Mouse (Mus musculus) intestine, embryonic 15.5 days (tissue): ENCODE data around the gene Svbp. TPM values are rescaled to one million over a fixed set of nuclear protein-coding genes. Genes with fewer than 3 reads are reported as not detected.

Experiments used
- ATAC-seq: fragments of 200-750 bp; cut with Nextera tagmentation; 2 replicates; pipeline ENCODE4 v1.8.0; 2017; ENCODE audit warnings: moderate TSS enrichment, moderate library complexity
- H3K27ac ChIP-seq: fragments of 300-500 bp; sonication (generic); 2 replicates; pipeline ENCODE4 v1.5.1; 2015; ENCODE audit warnings: mild to moderate bottlenecking, inconsistent platforms
- H3K27me3 ChIP-seq: fragments of 300-500 bp; sonication (generic); replicated peaks from 2 replicates; pipeline ENCODE4 v1.6.1; 2015; ENCODE audit warnings: inconsistent platforms
- H3K36me3 ChIP-seq: fragments of 300-500 bp; sonication (generic); 2 replicates; pipeline ENCODE4 v1.6.1; 2015; ENCODE audit warnings: inconsistent platforms
- H3K4me1 ChIP-seq: fragments of 300-500 bp; sonication (generic); replicated peaks from 2 replicates; pipeline ENCODE4 v1.6.1; 2015; ENCODE audit warnings: inconsistent platforms
- H3K4me2 ChIP-seq: fragments of 300-500 bp; sonication (generic); replicated peaks from 2 replicates; pipeline ENCODE4 v1.6.1; 2015; ENCODE audit warnings: mild to moderate bottlenecking, inconsistent platforms
- H3K4me3 ChIP-seq: fragments of 300-500 bp; sonication (generic); replicated peaks from 2 replicates; pipeline ENCODE4 v1.5.1; 2015; ENCODE audit warnings: inconsistent platforms
- H3K9ac ChIP-seq: fragments of 300-500 bp; sonication (generic); 2 replicates; pipeline ENCODE4 v1.6.1; 2015; ENCODE audit warnings: inconsistent platforms
- H3K9me3 ChIP-seq: fragments of 300-500 bp; sonication (generic); 2 replicates; pipeline ENCODE4 v1.6.1; 2016; ENCODE audit warnings: inconsistent platforms
- WGBS: fragments of 180-500 bp; shearing (Covaris S2); methylation state at CpG from one replicate; pipeline ENCODE4 v1.1.7; 2015; 5-methylcytosine and 5-hydroxymethylcytosine counted together
- polyA plus RNA-seq: library from polyadenylated mRNA; unstranded; fragments of >200 nt; fragmentation: Nextera tagmentation; extraction: Ambion mirVana; gene quantifications from 2 replicates; pipeline ENCODE4 v1.2.1, GENCODE M21; 2015

Gene Svbp
- polyA plus RNA-seq, 1 experiment from 2014 or later: 116 TPM

DNA sequence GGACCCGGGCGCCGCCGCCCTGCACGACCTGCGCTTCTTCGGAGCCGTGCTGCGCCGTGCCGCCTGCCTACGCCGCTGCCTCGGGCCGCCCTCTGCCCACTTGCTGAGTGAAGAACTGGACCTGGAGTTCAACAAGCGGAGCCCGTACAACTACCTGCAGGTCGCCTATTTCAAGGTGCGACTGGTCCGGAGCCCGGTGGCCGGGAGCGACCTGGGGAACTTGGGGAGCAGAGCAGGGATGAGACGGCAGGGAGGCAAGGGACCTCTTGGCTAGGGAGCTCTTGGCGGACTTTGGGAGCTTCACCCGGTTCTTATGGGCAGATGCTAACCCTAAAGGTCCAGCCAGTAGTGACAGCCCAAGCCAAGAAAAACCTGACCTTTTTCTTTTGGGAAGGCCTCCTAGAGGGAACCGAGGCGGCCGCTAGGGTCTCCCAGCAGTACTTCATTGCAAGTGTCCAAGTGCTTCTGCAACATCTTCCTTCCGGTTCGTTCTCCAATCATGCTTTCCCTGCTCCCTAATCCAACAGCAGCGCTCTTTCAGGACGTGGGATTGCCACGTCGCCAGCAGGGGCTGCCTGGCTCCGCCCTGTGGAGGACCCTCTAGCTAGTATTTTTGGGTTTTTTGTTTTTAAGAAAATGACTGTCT lies 38.3 kb downstream of the Svbp start:
- Histone ChIP-seq H3K36me3 (peaks cover 8% of the 10 kb centered on the region; the same call in 1 of the 2 replicates), H3K9me3 (no peaks in the 10 kb centered on the region), H3K27me3 (no peaks in the 10 kb centered on the region), H3K4me1 (0 out of 2 replicates have a peak, but pooled peaks cover 7% of the 10 kb centered on the region), H3K4me3 (peak overlapping the region; percentile 68), H3K27ac (peak overlapping the region; percentile 54), H3K9ac (peak overlapping the region; percentile 62), H3K4me2 (peak overlapping the region; percentile 79)
- under 1% methylated on average over 36 of the region's 36 CpGs for WGBS
- ATAC-seq: peak; percentile 61

DNA sequence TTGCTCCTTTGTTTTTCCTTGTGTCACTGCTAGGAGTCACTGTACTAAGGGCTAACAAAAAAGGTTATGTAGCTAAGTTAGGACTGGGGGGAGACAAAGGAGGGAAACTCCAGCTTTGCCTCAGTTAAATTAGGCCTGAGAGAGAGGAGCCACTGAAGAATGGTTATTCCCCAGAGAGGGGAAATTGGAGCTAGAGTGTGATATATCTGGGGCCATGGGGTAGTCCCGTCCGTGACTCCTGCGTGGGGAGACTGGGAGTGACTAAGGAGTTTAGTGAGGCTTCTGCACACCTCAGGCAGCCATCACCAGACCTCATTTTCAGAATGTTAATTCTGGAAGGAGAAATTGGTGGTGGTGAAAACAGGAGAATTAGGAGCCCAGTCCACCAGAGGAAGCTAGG lies 39.2 kb downstream of the Svbp start:
- H3K36me3 ChIP-seq: peaks cover 8% of the 10 kb centered on the region; the same call in 1 of the 2 replicates
- H3K4me1 ChIP-seq: 0 out of 2 replicates have a peak, but pooled peaks cover 7% of the 10 kb centered on the region
- H3K9me3 ChIP-seq: no peaks in the 10 kb centered on the region
- ATAC-seq: no peak
- H3K4me3 ChIP-seq: peak overlapping the region; percentile 68; the same call in 1 of the 2 replicates
- 74% methylated on average over 3 of the region's 3 CpGs for WGBS
- H3K27me3 ChIP-seq: no peaks in the 10 kb centered on the region
- H3K9ac ChIP-seq: peak overlapping the region; percentile 62; the same call in 1 of the 2 replicates
- H3K27ac ChIP-seq: no peak overlapping the region
- H3K4me2 ChIP-seq: peak overlapping the region; percentile 79

DNA sequence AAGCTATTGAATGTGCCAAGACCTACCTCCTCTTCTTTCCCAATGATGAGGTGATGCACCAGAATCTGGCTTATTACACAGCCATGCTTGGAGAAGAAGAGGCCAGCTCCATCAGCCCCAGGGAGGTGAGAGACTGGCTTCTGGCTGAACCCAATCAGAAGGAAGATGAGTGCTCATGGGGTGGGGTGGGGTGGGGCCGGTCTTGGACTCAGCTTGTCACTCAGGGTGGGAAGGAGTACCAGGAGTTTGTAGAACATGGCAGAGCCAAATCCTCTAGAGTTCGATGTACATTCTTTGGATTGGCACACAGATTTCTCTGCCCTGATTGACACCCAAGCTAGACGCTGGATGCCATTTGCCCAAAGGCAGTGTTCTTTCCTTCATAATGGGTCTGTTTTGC lies 43.6 kb downstream of the Svbp start:
- no peak for ATAC-seq
- H3K4me3 ChIP-seq: no peak overlapping the region
- H3K9ac ChIP-seq: no peak overlapping the region
- no peak overlapping the region for H3K4me2 ChIP-seq
- no peaks in the 10 kb centered on the region for H3K27me3 ChIP-seq
- H3K9me3 ChIP-seq: no peaks in the 10 kb centered on the region
- peaks cover 13% of the 10 kb centered on the region; the same call in 1 of the 2 replicates for H3K36me3 ChIP-seq
- WGBS: 82% methylated on average over 3 of the region's 3 CpGs
- no peak overlapping the region for H3K27ac ChIP-seq
- H3K4me1 ChIP-seq: 0 out of 2 replicates have a peak, but pooled peaks cover 4% of the 10 kb centered on the region

DNA sequence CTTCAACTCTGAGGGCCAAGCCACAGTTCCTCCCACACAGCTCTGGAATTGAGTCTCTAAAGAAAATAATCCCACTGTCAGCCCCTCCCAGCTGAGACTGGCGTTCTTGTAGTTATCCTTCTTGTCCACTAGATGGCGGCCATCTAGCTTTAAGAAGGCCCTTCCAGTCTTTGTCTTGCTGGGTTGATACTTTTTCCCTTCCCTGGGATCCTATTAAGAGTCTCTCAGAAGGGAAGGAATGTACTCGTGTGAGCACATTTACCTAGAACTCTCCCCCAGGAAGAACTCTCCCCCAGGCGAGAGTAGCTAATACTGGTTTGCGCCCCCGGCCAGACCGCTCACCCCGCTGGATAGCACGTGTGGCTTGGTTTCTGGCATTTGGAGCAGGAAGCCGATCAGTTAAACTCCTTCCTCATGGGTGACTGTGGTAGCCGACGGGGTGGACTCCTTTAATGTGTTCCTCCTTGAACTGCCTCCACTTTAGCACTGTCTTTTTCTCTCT lies 44.1 kb downstream of the Svbp start:
- 39% methylated on average over 12 of the region's 12 CpGs for WGBS
- ATAC-seq: peak; percentile 64
- Histone ChIP-seq H3K4me1 (0 out of 2 replicates have a peak, but pooled peaks cover 4% of the 10 kb centered on the region), H3K9ac (no peak overlapping the region), H3K4me2 (peak overlapping the region; percentile 34; the same call in 1 of the 2 replicates), H3K27ac (no peak overlapping the region), H3K9me3 (no peaks in the 10 kb centered on the region), H3K4me3 (no peak overlapping the region), H3K27me3 (no peaks in the 10 kb centered on the region), H3K36me3 (peaks cover 13% of the 10 kb centered on the region; the same call in 1 of the 2 replicates)

DNA sequence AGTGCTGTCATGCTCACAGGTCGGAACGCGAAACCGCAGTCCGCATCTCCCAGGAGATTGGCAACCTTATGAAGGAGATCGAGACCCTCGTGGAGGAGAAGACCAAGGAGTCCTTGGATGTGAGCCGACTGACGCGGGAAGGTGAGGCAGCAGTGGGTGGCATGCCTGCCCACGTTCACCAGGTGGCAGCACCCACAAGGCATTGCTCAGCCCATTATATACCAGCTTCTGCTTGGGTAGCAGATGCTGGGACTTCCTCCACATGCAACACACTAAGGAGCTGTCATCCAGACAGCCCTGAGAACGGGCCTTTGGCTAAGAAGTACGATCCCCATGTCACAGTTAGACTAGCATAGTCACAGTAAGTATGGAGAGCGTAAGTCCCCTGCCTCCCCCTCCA lies 46.6 kb downstream of the Svbp start:
- H3K36me3 ChIP-seq: peaks cover 7% of the 10 kb centered on the region; the same call in 1 of the 2 replicates
- no peaks in the 10 kb centered on the region for H3K27me3 ChIP-seq
- no peaks in the 10 kb centered on the region for H3K4me1 ChIP-seq
- no peak overlapping the region for H3K27ac ChIP-seq
- no peak overlapping the region for H3K4me3 ChIP-seq
- 89% methylated on average over 14 of the region's 14 CpGs for WGBS
- H3K9me3 ChIP-seq: no peaks in the 10 kb centered on the region
- ATAC-seq: no peak
- no peak overlapping the region for H3K9ac ChIP-seq
- no peak overlapping the region for H3K4me2 ChIP-seq

DNA sequence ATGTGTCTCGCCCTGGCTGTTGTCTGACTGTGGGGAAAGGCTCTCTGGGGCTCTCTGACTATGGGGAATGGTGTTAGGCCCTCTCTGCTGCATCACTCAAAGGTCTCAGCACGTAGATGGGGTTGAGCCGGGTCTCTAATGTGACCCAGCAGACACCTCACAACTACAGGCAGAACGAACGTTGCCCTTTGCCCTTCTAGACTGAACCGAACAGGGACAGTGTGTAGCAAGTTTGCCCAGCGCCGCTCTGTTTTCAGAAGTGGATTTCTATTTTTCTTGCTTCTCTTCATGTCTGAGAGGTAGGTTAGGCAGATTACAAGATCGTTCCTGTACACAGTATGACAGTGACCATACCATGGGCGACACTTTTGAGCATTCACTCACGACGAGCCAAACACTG lies 47.5 kb downstream of the Svbp start:
- 94% methylated on average over 12 of the region's 12 CpGs for WGBS

DNA sequence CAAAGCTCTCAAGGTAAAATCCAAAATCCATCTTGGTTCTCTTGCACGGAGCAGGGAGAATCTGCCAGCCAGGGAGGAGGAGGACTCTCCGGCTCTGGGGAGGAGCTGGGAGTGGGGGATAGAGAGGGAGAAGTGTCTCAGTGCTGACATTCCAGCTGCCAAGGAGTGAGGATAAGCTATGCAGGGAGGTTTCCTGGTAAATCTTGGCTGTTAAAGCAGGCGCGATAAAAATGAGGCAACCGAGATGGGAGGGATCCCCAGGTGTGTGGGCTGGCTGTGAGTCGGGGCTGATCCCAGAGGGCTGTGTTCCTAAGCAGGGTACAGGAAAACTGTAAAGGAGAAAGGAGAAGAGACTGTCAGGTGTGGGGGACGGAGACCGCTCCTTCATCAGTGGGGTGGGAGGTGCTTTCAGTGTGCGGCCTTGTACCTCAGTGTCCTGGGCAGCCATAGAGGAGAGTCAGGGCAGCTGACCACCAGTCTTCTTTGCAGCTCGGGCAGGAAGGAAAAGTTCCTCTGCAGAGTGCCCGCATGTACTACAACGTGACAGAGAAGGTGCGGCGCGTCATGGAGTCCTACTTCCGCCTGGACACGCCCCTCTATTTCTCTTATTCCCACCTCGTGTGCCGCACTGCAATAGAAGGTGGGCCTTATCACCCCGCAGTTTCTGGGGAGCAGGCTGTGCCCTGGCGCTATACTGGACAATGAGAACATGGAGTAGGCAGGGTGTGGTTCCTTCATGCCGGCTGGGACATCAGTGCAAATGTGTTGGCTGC lies 49.5 kb downstream of the Svbp start:
- Histone ChIP-seq H3K27me3 (no peaks in the 10 kb centered on the region), H3K27ac (no peak overlapping the region), H3K36me3 (peaks cover 9% of the 10 kb centered on the region; the same call in 1 of the 2 replicates), H3K4me2 (no peak overlapping the region), H3K9me3 (no peaks in the 10 kb centered on the region), H3K9ac (no peak overlapping the region), H3K4me3 (no peak overlapping the region), H3K4me1 (0 out of 2 replicates have a peak, but pooled peaks cover 3% of the 10 kb centered on the region)
- WGBS: 76% methylated on average over 22 of the region's 22 CpGs
- ATAC-seq: no peak

More for the DNA sequence above, 47.5 kb downstream of the Svbp start:
- 0 out of 2 replicates have a peak, but pooled peaks cover 3% of the 10 kb centered on the region for H3K4me1 ChIP-seq
- no peak overlapping the region for H3K4me2 ChIP-seq
- no peak overlapping the region for H3K27ac ChIP-seq
- H3K4me3 ChIP-seq: no peak overlapping the region
- no peaks in the 10 kb centered on the region for H3K27me3 ChIP-seq
- no peaks in the 10 kb centered on the region for H3K9me3 ChIP-seq
- ATAC-seq: no peak
- H3K9ac ChIP-seq: no peak overlapping the region
- peaks cover 9% of the 10 kb centered on the region; the same call in 1 of the 2 replicates for H3K36me3 ChIP-seq

DNA sequence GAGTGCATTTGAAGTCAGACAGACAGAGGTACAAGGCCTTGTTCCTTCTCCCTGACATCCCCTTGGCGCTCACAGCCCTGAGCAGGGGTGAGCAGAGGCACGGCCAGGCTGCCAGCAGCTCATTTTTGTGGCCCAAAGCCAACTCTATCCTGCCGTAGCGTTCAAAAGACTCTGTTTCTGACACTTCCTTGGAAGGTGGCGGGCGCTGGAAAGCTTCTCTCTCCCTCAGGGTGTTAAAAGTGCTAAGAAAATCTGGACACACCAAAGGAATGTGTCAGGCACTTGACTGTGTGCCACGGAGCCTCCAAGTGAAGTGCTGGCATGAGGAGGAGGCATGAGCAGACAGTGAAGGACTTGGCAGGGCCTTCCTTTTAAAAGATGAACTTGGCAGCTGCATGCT lies 50.5 kb downstream of the Svbp start:
- no peak for ATAC-seq
- no peaks in the 10 kb centered on the region for H3K27me3 ChIP-seq

DNA sequence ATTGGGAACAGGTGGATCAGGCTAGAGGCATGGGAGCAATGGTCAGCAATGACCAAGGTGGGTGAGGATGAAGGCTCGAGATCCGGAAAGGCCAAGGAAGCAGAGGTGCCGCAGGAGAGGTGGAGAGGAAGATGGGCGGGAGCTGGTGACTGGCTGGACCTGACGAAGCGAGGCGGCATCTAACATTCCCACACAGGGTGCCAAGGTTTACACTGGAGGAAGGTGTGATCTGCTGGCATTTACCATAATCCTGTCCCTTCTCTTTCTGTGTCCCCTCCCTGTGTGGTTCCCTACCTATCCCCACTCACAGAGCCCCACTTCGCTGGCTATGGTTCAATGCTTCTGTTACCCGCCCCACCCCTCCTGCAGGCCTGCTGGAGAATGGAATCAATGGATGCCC lies 50.9 kb downstream of the Svbp start:
- Histone ChIP-seq H3K27ac (no peak overlapping the region), H3K4me1 (0 out of 2 replicates have a peak, but pooled peaks cover 3% of the 10 kb centered on the region), H3K4me2 (no peak overlapping the region), H3K36me3 (peaks cover 9% of the 10 kb centered on the region; the same call in 1 of the 2 replicates), H3K4me3 (no peak overlapping the region), H3K27me3 (no peaks in the 10 kb centered on the region), H3K9ac (no peak overlapping the region), H3K9me3 (no peaks in the 10 kb centered on the region)
- ATAC-seq: no peak
- WGBS: 86% methylated on average over 9 of the region's 9 CpGs

More for the DNA sequence above, 50.5 kb downstream of the Svbp start:
- Histone ChIP-seq H3K4me1 (0 out of 2 replicates have a peak, but pooled peaks cover 3% of the 10 kb centered on the region), H3K4me3 (no peak overlapping the region), H3K4me2 (no peak overlapping the region), H3K9me3 (no peaks in the 10 kb centered on the region), H3K9ac (no peak overlapping the region), H3K27ac (no peak overlapping the region), H3K36me3 (peaks cover 9% of the 10 kb centered on the region; the same call in 1 of the 2 replicates)
- 78% methylated on average over 7 of the region's 7 CpGs for WGBS

DNA sequence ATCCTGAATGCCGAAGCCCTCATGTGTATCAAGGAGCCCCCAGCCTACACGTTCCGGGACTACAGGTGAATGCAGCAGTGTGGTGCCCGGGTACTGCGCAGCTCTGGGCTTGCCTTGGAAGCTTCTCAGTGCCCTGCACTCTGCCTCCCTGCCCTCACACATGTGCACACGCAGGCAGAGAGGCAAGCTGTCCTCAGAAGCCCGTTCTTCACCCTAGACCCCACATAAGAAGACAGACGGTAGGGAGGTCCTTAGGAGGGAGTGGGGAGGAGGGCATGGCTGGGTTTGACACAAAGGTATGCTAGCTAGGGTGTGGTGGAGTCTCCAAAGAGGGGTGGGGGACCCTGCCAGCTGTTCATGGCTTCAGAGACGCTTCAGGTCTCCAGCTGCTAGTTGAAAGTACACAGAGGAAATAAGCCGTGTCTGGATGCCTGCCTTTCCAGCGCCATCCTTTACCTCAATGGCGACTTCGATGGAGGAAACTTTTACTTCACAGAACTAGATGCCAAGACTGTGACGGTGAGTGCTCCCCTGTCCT lies 51.7 kb downstream of the Svbp start:
- Histone ChIP-seq H3K9me3 (no peaks in the 10 kb centered on the region), H3K4me1 (0 out of 2 replicates have a peak, but pooled peaks cover 3% of the 10 kb centered on the region), H3K36me3 (peaks cover 5% of the 10 kb centered on the region; the same call in 1 of the 2 replicates), H3K4me3 (no peak overlapping the region), H3K27ac (no peak overlapping the region), H3K4me2 (no peak overlapping the region), H3K27me3 (no peaks in the 10 kb centered on the region), H3K9ac (no peak overlapping the region)
- no peak for ATAC-seq
- 76% methylated on average over 14 of the region's 14 CpGs for WGBS

DNA sequence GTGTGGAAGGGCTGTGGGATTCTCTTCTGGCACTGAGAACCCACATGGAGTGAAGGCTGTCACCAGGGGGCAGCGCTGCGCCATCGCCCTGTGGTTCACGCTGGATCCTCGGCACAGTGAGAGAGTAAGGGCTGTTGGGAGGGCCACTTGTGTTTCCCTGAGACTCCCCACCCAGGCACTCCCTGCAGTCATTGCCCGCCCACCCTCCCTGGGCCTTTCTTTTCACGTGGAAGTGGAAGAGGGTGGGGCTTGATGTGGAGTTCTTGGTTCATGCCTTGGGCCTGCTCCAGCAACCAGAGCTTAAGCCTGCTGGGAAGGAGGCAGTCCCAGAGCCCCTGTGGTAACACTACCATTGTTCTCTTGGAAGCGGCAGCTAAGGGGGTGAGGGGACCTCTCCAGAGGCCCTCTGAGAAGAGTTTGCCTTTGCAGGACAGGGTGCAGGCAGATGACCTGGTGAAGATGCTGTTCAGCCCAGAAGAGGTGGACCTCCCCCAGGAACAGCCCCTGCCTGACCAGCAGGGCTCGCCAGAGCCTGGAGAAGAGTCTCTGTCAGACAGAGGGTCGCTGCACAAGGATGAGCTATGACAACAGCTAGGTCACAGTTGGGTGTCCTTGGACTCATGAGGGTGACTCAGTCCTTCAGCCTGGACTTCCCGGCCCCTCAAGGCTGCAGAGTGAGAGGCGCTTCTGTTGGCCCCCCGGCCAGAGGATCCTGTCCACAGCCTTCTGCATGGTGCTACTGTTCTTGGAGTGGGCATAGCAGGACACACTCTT lies 52.5 kb downstream of the Svbp start:
- H3K27me3 ChIP-seq: no peaks in the 10 kb centered on the region
- peak; percentile 78 for ATAC-seq
- H3K4me2 ChIP-seq: no peak overlapping the region
- 0 out of 2 replicates have a peak overlapping the region, but pooled peaks have one; percentile 32 for H3K27ac ChIP-seq
- H3K4me3 ChIP-seq: no peak overlapping the region
- H3K4me1 ChIP-seq: 0 out of 2 replicates have a peak, but pooled peaks cover 3% of the 10 kb centered on the region
- H3K36me3 ChIP-seq: peaks cover 4% of the 10 kb centered on the region; the same call in 1 of the 2 replicates
- H3K9me3 ChIP-seq: no peaks in the 10 kb centered on the region
- WGBS: 35% methylated on average over 13 of the region's 13 CpGs
- no peak overlapping the region for H3K9ac ChIP-seq
